8 mouse cellular contexts compared by ENCODE assay signal in the genomic region with DNA sequence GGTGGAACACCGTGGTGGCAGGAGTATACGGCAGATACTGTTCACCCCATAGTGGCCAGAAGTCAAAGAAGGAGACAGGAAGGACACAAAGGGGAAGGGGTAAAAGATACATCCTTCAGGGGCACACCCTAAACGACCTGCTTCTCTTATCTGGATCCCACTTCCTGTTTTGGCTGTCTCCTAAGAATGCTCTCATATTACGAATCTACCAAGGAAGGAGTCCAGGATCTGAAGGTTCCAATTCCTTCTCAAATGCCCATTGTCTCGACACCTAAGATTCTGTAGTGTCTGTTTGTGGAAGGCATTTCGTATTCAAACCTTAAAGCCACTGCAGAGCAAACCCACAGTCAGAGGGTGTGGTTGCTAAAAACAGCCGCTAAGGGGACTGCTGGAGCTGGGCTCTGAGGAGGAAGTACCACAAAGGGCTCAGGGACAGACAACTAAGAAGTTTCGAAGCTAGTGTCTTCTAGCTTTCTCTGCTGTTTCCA. TPM values are rescaled to one million over a fixed set of nuclear protein-coding genes. Genes with fewer than 3 reads are reported as not detected.
DNase-seq lines count a peak whose midpoint lies in the region; ATAC-seq lines count a peak whose summit lies in the region.

No protein-coding gene starts in this region.

- H3K36me3 ChIP-seq in erythroblast, embryonic 14.5 days (ENCODE audit: control insufficient read depth): no peaks in the 10 kb centered on the region
- no peaks in the 10 kb centered on the region for H3K36me3 ChIP-seq in liver, embryonic 16.5 days (ENCODE audit: control insufficient read depth, insufficient read depth)

- H3K9ac ChIP-seq in liver, embryonic 16.5 days (ENCODE audit: low read depth, low read length): peak overlapping the region; percentile 37

- H3K27me3 ChIP-seq in erythroblast, embryonic 14.5 days (ENCODE audit: control insufficient read depth): no peaks in the 10 kb centered on the region
- no peaks in the 10 kb centered on the region for H3K27me3 ChIP-seq in liver, embryonic 16.5 days (ENCODE audit: control insufficient read depth, insufficient read depth, low read depth, low read length)

- WGBS in liver, embryonic 16.5 days (ENCODE audit: insufficient replicate concordance): 7% methylated on average over 8 of the region's 8 CpGs

- 0 out of 2 replicates have a peak, but pooled peaks cover 2% of the 10 kb centered on the region for H3K9me3 ChIP-seq in erythroblast, embryonic 14.5 days (ENCODE audit: control insufficient read depth, low read length)
- no peaks in the 10 kb centered on the region for H3K9me3 ChIP-seq in liver, embryonic 16.5 days (replicated peaks; ENCODE audit: control insufficient read depth, low read length)

- ATAC-seq in liver, embryonic 16.5 days (ENCODE audit: low read depth): no peak

- H3K27ac ChIP-seq in liver, embryonic 16.5 days (ENCODE audit: low read length): peak overlapping the region; percentile 70

- H3K4me2 ChIP-seq in liver, embryonic 16.5 days (ENCODE audit: low read depth, low read length): peak overlapping the region; percentile 66

- peaks cover 69% of the 10 kb centered on the region for H3K4me1 ChIP-seq in erythroblast, embryonic 14.5 days (ENCODE audit: control insufficient read depth)
- peaks cover 51% of the 10 kb centered on the region for H3K4me1 ChIP-seq in liver, embryonic 16.5 days (ENCODE audit: control insufficient read depth, low read depth, low read length)

- peak; percentile 29 for DNase-seq in layer of hippocampus, adult 11-12 months (ENCODE audit: low spot score)
- no peak for DNase-seq in layer of hippocampus, adult 18-20 months (ENCODE audit: low spot score in 2 of 2)
- DNase-seq in spleen, postnatal 10 days (ENCODE audit: low spot score in 2 of 2): peak; percentile 54 to 72
- no peak for DNase-seq in adipocyte (ENCODE audit: low spot score)
- DNase-seq in left cerebral cortex, adult 9 months (ENCODE audit: low spot score in 2 of 2): no peak
- no peak for DNase-seq in adrenal gland, adult 18-20 months (ENCODE audit: low spot score in 2 of 2)

- peak overlapping the region; percentile 59 for H3K4me3 ChIP-seq in erythroblast, embryonic 14.5 days (replicated peaks)
- H3K4me3 ChIP-seq in liver, embryonic 16.5 days (ENCODE audit: low read depth, low read length): peak overlapping the region; percentile 40

RNA-seq across cellular contexts. Expression of a gene that starts 39.7 kb away (rescaled TPM):
- total RNA-seq in layer of hippocampus, adult 18-20 months (2021): under 1 TPM in 1 of 2 experiments, not detected in 1; 0.10 TPM
- not detected in 2 replicates for polyA plus RNA-seq in erythroblast, embryonic 14.5 days (2012)
- polyA plus RNA-seq in liver, embryonic 16.5 days (2015; fragmentation: Nextera tagmentation; extraction: Ambion mirVana): 2.9 and 3.5 TPM in 2 replicates
- total RNA-seq in adrenal gland, adult 18-20 months (2021): 1 to 10 TPM; 1.1 to 1.7 TPM

RNA-seq across cellular contexts. Expression of a gene that starts 49.4 kb away (rescaled TPM):
- not detected for total RNA-seq in layer of hippocampus, adult 18-20 months (2021)
- not detected in 2 replicates for polyA plus RNA-seq in erythroblast, embryonic 14.5 days (2012)
- polyA plus RNA-seq in liver, embryonic 16.5 days (2015; fragmentation: Nextera tagmentation; extraction: Ambion mirVana): 0.07 TPM in 1 of 2 replicates, not detected in the other
- total RNA-seq in adrenal gland, adult 18-20 months (2021): not detected

Comparison
In these comparisons a context has a peak if more than half of its experiments do, and no peak if none do; other contexts are left out.
1. DNase-seq: peak in layer of hippocampus, adult 11-12 months (single experiment) and spleen, postnatal 10 days (2 of 2); none in layer of hippocampus, adult 18-20 months (0 of 2), adipocyte (single experiment), left cerebral cortex, adult 9 months (0 of 2) and adrenal gland, adult 18-20 months (0 of 2).